Mouse (Mus musculus) ES-CJ7 (cell line): ENCODE results near the gene Fer1l4.

Experiments
- DNase-seq: peaks from one replicate; pipeline ENCODE4 v3.0.0; 2011; ENCODE audit warnings: low read depth, low spot score

The Fer1l4 gene

GRCm38 (mm10) chr2:156052816-156053215 is at the start of gene Fer1l4:
TSS of gene Fer1l4 (minus strand) at chr2:156052947.
- DNase-seq = no peak

GRCm38 (mm10) chr2:156091926-156092325 is 39.2 kb upstream of the Fer1l4 start:
- DNase-seq = no peak

- no peak for DNase-seq
These were observed 37.1 kb upstream of the Fer1l4 start for GRCm38 (mm10) chr2:156089799-156090198.

DNA sequence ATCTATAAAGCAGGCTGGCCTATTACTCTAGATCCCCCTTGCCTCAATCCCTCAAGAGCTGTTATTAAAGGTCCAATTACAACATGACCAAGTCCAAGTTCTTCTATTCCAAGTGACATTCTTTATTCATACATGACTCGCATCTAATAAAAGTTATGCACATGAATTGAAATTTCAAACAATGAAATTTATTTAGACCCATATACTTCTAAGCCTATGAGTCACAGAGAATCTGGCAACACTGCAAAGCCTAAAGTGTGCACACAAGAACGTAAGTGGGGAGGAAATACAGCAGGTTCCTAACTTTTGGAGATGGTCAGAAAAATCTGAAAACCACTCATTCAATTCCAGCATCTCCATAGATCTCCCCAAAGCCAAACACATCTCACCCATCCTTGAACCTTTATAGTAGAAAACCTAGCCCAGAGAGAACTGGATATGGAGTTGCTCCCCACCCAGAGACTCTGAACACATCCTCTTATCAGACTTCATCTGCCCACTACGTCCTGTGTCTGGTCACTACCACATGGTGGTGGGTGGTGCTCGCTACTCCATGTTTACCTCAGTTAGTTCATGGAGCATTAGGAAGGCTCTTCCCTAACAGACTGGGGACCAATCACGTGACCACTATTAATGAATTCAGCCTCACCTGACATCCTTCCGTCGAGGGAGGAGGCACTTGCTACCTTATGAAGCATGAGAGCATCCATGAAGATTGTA is 34.8 kb upstream of the Fer1l4 start:
- DNase-seq = no peak

DNA sequence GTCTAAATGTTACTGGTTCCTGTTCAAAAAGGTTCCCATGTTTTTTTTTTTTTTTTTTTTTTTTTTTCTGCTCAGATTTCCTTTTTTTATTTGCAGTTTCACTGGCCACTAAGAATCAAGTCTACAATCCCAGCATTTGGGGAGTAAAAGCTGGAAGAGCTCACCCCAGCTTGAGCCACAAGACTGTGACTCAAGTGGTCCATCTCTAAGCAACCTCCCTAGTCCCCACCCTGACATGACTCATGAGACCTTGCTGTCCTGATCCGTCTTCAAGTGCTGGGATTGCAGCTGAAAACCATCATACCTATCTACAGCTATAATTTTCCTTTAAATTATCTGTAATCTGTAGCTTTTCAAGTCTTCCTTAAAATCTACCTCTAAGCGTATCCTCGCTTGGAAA is 31.8 kb upstream of the Fer1l4 start:
- DNase-seq = no peak

GRCm38 (mm10) chr2:156080391-156080790 is 27.6 kb upstream of the Fer1l4 start:
- no peak for DNase-seq

- DNase-seq = no peak
These were observed 26.9 kb upstream of the Fer1l4 start for GRCm38 (mm10) chr2:156079674-156080073.

DNA sequence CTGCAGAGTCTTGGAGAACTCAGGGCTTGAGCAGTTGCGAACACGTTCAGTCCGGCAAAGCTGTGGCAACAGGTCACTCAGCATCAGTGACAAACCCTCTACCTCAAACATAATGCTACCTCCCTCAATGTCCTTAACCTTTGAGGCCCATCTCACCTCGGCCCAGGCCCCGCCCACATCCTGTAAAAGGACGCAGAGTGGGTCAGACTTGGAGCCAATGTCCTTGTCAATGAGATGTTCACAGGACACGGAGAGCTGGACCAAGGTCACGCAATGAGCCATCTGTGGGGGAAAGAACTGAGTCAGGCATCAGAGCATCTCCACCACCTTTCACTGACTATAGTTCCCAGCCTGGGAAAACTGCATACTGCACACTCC is 26.4 kb upstream of the Fer1l4 start:
- DNase-seq = no peak

GRCm38 (mm10) chr2:156078421-156079182 is 25.9 kb upstream of the Fer1l4 start:
- DNase-seq = no peak

DNA sequence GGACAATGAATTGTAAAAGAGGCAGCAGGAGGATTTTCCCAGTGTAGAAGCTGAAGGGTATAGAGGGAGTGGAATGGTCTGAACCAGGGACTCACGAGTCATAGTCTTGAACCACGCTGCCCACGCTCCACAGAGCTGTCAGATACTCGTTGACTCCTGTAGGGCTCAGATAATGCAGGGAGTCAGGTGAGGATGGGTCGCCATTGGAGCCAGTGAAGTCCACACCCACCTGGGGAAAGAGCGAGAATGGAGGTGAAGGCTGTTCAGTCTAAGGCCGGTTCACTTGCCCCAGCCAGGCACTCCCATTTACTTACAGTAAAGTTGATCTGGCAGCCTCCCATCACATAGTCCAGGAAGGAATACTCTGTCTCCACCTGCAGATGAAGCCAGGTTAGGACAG is 24.7 kb upstream of the Fer1l4 start:
- peak; percentile 30 for DNase-seq

GRCm38 (mm10) chr2:156073725-156074124 is 21.0 kb upstream of the Fer1l4 start:
- DNase-seq = no peak

DNA sequence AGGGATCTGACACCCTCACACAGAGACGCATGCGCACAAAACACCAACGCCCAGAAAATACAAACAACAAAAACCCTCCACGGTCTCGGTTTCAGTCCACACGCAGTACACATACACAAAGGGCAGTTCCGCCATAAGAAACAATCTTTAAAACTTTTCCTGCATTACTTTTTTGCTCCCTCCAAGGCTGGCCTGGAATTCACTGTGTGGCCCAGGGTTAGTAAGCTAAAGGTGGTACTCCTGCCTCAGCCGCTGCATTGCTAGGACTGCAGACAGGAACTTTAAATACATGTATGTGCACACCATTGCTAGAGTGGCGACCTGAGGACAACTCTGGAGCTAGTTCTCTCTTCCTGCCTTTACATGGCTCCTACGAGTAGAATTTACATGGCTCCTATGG is 18.5 kb upstream of the Fer1l4 start:
- DNase-seq = no peak

- no peak for DNase-seq
These were observed 15.2 kb upstream of the Fer1l4 start for GRCm38 (mm10) chr2:156067916-156068315.

DNA sequence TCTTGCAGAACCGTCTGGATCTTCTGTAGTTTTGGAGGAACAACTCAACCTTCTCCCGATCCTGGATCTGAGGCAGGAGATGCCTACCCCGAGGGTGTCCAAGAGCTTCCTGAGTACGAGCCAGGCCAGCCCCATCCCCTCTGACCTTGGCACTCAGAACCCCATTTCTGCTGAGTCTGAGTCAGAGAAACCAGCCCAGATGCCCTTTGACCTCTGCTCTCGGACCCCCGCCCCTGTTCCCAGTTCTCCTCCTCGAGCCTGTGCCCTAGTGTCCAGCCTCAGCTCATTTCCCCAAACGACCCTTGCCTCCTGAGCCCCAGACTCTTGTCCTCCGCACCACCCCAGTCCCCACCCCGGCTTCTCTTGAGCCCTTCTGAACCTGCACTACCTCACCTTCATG is 13.4 kb upstream of the Fer1l4 start:
- DNase-seq = no peak

DNA sequence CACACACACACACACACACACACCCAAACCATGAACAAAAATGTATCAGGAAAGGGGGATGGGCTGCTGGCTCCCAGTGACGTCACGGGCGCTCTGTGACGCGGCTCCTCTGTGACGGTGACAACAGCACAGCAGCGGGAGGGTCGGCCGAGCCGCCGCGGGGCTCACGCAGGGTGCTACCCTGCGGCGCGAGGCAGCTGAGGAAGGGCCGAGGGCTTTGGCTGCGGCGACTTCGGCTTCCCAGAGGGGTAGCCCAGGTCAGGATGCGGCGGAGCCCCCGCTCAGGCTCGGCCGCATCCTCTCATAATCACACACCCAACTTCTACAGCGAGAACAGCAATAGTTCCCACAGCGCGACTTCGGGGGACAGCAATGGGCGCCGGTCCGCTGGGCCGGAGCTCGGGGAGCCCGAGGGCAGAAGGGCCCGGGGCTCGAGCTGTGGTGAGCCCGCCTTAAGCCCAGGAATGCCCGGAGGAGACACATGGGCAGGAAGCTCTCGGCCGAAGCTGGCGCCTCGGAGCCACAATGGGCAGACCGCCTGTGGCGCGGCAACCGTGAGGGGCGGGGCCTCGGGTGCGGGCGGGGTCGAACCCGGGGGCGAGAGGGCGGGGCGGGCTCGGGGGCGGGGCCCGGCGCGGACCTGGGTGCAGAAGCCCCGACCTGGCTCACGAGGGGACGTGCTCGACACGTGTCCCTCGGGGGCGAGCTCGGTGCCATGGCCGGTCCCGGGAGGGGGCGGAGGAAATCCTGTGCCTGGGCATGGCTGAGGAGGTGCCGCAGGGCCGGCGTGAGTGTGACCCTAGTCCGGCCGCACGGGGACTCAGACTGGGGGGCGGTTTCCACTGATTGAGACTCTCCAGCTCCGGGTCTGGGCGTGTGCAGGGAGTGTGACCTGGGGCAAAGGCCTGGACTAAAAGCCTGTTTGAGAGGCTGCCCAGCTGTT is 12.6 kb upstream of the Fer1l4 start, which contains the start of gene Spag4:
Gene Spag4 (plus strand): TSS at position 77 of the 943 bp plus-strand sequence.
- peak; percentile 82 for DNase-seq

GRCm38 (mm10) chr2:156047929-156048328 is 4.8 kb downstream of the Fer1l4 start:
- peak; percentile 46 for DNase-seq

DNA sequence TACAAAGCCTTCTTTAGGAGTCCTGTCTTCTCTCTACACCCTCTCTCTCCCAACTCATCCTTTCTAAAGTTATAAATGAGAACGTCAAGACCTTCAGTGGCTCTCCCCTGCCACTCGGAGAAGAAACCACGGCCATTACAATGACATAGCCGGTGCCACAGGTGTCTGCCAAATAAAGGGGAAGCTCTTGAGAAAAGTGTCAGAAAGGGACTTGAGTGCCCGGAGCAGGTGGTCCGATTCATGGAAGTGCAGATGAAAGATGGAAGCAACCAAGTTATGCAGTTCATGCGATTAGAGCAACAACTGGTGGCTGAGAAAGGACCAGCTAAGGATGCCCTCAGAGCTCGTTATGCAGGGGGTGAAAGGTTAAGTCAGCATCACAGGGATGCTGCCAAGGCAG is 9.8 kb downstream of the Fer1l4 start:
- no peak for DNase-seq

DNA sequence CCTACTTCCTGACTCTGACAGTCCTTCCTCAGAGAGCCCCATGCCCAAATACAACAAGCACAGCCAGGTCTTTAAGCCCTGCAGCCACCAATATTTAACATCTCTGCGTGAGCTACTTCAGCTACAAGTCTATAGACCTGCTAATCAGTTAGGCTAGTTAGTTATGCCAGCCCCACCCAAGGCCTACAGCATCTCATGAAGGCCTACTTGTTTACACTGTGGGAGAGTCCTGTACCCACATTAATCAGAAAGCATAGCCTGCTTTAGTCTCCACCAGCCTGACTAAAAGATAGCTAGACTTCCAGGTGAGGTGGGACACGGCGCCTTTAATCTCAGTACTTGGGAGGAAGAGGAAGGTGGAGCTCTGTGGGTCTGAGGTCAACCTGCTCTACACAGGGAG is 13.4 kb downstream of the Fer1l4 start:
- DNase-seq = no peak

GRCm38 (mm10) chr2:156025482-156025881 is 27.3 kb downstream of the Fer1l4 start:
- peak; percentile 28 for DNase-seq

DNA sequence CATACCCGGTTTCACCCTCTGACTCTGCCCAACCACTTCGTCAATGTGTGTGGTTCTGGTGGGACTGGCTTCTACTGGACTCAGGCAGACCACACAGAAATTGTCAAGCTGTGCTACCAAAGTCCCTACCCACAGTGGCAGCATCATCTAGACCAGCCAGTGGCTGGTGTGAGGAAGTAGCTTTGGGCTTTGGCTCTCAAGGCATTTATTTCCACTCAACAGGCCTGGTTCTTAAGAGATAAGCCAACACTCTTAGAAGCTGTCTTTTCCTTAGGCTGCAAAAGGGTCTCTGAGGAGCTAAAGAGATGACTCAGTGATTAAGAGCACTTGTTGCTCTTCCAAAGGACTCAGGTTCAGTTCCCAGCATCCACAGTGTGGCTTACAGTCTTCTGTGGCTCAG is 31.0 kb downstream of the Fer1l4 start:
- no peak for DNase-seq

DNA sequence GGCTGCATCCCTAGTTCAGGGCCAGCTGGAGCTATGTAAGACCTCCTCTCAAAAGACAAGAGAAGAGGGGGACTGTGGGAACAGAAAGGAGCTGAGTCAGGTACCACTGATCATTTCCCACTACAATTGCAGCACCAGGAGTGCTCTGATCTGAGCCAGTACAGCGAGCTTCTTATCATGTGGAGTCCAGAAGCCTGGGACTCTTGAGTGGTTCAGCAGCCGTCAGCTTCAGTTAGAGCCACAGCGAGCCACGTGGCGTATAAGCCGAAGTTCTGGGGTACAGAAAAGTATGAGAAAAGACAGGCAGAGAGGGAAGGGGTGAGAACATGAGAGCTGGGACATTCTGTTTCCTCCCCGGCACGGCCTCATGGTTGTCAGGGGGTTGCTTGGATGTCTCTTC is 31.5 kb downstream of the Fer1l4 start:
- DNase-seq = no peak

DNA sequence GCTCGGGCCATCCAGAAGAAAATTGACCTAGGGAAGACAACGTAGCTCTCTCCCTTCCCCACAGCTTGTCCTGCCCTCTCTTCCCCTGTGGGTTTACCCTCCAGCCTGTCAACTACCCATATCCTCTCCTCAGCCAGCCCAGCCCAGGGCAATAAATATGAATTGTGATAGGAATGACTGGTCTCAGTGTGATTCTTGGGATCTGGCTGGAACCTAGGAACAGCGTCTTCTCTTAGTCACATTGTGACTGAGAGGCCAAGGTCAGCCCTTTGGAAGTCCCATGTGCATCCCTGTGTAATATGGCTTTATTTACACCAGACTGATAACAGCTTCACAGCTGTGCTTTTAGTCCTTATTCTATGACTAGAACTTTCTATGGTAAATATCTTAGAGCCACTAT is 34.6 kb downstream of the Fer1l4 start:
- no peak for DNase-seq
